Mouse (Mus musculus): ENCODE measurements around the gene Dnaja3.

DNA sequence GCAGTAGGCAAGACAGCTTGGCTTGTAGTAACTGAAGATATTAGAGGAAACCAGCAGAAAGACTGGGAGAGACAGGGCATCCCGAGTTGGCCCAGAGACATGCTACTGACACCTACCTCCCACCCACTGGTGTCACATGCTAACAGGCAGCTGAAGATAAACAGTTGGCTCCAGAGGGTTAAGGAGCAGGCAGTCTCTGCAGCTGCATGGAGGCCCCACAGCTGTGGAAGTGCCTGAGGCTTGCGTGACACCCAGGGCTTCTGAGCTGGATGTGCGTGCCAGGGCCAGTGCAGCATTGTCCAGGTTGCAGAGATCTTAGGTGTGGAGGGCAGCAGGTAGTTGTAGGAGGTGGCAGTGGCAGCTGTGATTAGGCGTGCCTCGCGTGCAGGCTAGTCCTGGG is 12.7 kb upstream of the Dnaja3 start:
- TF ChIP-seq CTCF (IDR thresholded peaks at IDR 0.05; ENCODE audit: control insufficient read depth, insufficient read depth, insufficient read length) (no peak), USF1 (IDR thresholded peaks at IDR 0.05; ENCODE audit: low read depth) (no peak), MAX (IDR thresholded peaks at IDR 0.05) (no peak), MYOD1 (IDR thresholded peaks at IDR 0.05; ENCODE audit: control insufficient read depth, insufficient read length, low read depth) (no peak), CEBPB (IDR thresholded peaks at IDR 0.05; ENCODE audit: low read depth) (no peak), MYOG (IDR thresholded peaks at IDR 0.05; ENCODE audit: control insufficient read depth, extremely low read depth, insufficient read length) (no peak)

All from C2C12 (cell line).